Mouse (Mus musculus) neural tube, embryonic 11.5 days (tissue): ENCODE results near the gene Sltm. TPM values are rescaled to one million over a fixed set of nuclear protein-coding genes. Genes with fewer than 3 reads are reported as not detected.

Experiments used
- ATAC-seq: fragments of 200-750 bp; cut with Nextera tagmentation; 2 replicates; pipeline ENCODE4 v1.8.0; 2017; ENCODE audit warnings: moderate number of reproducible peaks, mild to moderate bottlenecking, moderate TSS enrichment, moderate library complexity; ENCODE audit not compliant: insufficient read depth, low FRiP score, low TSS enrichment
- DNase-seq: peaks from one replicate; pipeline ENCODE4 v3.0.0-alpha.2; 2015; ENCODE audit warnings: low spot score
- H3K27ac ChIP-seq: fragments of 300-500 bp; sonication (generic); 2 replicates; pipeline ENCODE4 v1.5.1; 2014; ENCODE audit warnings: low read depth, mild to moderate bottlenecking, low read length
- H3K27me3 ChIP-seq: fragments of 300-500 bp; sonication (generic); 2 replicates; pipeline ENCODE4 v1.6.1; 2014; ENCODE audit warnings: mild to moderate bottlenecking, low read length, mixed read lengths; ENCODE audit not compliant: control insufficient read depth, insufficient read depth
- H3K36me3 ChIP-seq: fragments of 300-500 bp; sonication (generic); 2 replicates; pipeline ENCODE4 v1.6.1; 2014; ENCODE audit warnings: mild to moderate bottlenecking, low read length, moderate library complexity, mixed read lengths; ENCODE audit not compliant: control insufficient read depth, insufficient read depth
- H3K4me1 ChIP-seq: fragments of 300-500 bp; sonication (generic); 2 replicates; pipeline ENCODE4 v1.6.1; 2014; ENCODE audit warnings: low read length, mixed read lengths; ENCODE audit not compliant: control insufficient read depth, insufficient read depth
- H3K4me2 ChIP-seq: fragments of 300-500 bp; sonication (generic); 2 replicates; pipeline ENCODE4 v1.6.1; 2014; ENCODE audit warnings: low read depth, mild to moderate bottlenecking, moderate library complexity
- H3K4me3 ChIP-seq: fragments of 300-500 bp; sonication (generic); 2 replicates; pipeline ENCODE4 v1.5.1; 2014; ENCODE audit warnings: low read depth, low read length
- H3K9ac ChIP-seq: fragments of 300-500 bp; sonication (generic); 2 replicates; pipeline ENCODE4 v1.6.1; 2014; ENCODE audit warnings: mild to moderate bottlenecking, low read length
- H3K9me3 ChIP-seq: fragments of 300-500 bp; sonication (generic); 2 replicates; pipeline ENCODE4 v1.6.1; 2016; ENCODE audit warnings: low read length; ENCODE audit not compliant: control insufficient read depth
- WGBS: fragments of 180-500 bp; shearing (Covaris S2); extraction: QIAGEN DNeasy Blood & Tissue Kit; methylation state at CpG from one replicate; pipeline ENCODE4 v1.1.7; 2014; 5-methylcytosine and 5-hydroxymethylcytosine counted together
- polyA plus RNA-seq: library from polyadenylated mRNA; unstranded; fragments of >200 nt; fragmentation: Nextera tagmentation; extraction: Ambion mirVana; gene quantifications from 2 replicates; pipeline ENCODE4 v1.2.1, GENCODE M21; 2014

Gene Sltm
- polyA plus RNA-seq, 1 experiment from 2014 or later: 63.3 TPM

DNA sequence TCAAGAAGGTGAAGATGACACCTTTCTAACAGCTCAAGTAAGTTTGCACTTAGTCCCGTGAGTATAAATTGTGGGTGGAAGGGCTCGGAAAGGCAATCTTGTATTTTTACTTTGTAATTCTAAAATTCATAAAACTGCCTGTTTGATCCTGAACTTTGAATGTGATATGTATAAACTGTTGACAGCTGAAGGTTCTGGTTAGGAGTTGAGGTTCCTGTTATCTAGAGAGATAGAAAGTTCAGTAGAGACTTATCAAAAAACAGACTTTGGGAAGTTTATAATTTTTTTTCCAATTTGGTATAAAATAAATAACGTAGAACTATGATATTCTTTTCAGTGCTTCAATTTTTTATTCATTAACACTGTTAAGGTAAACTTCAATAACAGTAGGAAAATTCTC is 20.3 kb downstream of the Sltm start:
- no peak overlapping the region for H3K9ac ChIP-seq
- H3K27me3 ChIP-seq: no peaks in the 10 kb centered on the region
- peaks cover 5% of the 10 kb centered on the region; the same call in 1 of the 2 replicates for H3K36me3 ChIP-seq
- no peaks in the 10 kb centered on the region for H3K4me1 ChIP-seq
- no peak overlapping the region for H3K4me2 ChIP-seq
- 96% methylated on average over 3 of the region's 3 CpGs for WGBS
- H3K27ac ChIP-seq: no peak overlapping the region
- H3K4me3 ChIP-seq: no peak overlapping the region
- H3K9me3 ChIP-seq: no peaks in the 10 kb centered on the region
- no peak for ATAC-seq
- no peak for DNase-seq

DNA sequence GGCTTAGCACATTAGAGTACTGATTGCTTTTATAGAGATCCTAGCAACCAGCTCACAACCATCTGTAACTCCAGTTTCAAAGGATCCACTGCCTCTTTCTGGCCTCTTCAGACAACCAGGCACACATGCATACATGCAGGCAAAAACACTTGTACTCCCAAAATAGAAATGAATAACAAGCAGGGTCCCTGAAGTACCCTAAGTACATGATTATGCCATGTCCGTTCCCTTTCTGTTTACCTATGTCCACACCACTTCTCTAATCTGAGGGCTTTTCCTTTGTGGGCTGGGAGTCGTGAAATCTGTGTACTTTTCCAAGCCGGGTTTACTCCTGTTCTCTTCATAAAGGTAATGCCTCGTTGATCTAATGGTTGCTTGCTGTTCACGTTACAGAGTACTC is 25.1 kb downstream of the Sltm start:
- no peak for DNase-seq
- Histone ChIP-seq H3K4me2 (no peak overlapping the region), H3K4me3 (no peak overlapping the region), H3K36me3 (peaks cover 5% of the 10 kb centered on the region; the same call in 1 of the 2 replicates), H3K27me3 (no peaks in the 10 kb centered on the region), H3K9me3 (no peaks in the 10 kb centered on the region), H3K4me1 (no peaks in the 10 kb centered on the region), H3K27ac (no peak overlapping the region), H3K9ac (no peak overlapping the region)
- 94% methylated on average over 5 of the region's 5 CpGs for WGBS
- no peak for ATAC-seq

DNA sequence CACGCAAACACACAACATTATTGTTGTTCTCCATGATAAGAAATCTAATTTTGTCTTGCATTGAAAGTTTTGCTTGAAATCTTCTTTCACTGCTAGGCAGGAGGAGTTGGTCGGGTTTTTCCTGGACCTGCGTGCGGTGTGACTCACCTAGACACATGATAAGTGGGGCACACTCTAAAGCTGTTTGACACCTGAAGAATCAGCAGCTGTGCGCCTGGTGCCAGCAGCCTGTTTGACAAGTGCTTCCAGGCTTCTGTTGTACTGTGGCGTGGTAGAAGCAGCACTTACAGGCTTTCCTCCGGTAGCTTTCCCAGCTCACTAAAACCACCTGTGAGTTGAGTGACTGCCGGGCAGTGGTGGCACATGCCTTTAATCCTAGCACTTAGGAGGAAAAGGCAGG is 27.8 kb downstream of the Sltm start:
- no peak overlapping the region for H3K4me3 ChIP-seq
- no peak overlapping the region for H3K27ac ChIP-seq
- no peaks in the 10 kb centered on the region for H3K27me3 ChIP-seq
- H3K4me2 ChIP-seq: no peak overlapping the region
- DNase-seq: no peak
- no peak for ATAC-seq
- no peaks in the 10 kb centered on the region for H3K4me1 ChIP-seq
- 97% methylated on average over 8 of the region's 8 CpGs for WGBS
- no peaks in the 10 kb centered on the region for H3K9me3 ChIP-seq
- peaks cover 9% of the 10 kb centered on the region for H3K36me3 ChIP-seq
- H3K9ac ChIP-seq: no peak overlapping the region

DNA sequence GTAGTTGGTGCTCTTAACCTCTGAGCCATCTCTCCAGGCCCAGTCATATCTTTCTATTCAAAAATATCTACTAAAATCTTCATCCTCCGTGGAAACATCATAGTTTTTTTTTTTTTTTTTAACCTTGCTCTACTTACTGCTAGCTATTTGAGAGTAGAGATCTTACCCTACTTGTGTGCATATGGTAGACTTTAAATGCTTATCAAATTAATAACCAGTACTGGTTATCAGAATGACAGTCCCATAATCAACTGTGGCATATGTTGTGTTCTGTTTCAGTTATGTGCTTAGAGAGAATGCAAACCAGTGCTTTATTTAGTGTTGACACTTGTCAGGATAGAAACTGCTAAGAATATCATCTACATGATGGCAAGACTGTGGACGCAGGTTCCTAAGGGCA is 35.6 kb downstream of the Sltm start:
- 92% methylated on average over 2 of the region's 2 CpGs for WGBS
- Histone ChIP-seq H3K4me1 (no peaks in the 10 kb centered on the region), H3K4me2 (no peak overlapping the region), H3K27me3 (no peaks in the 10 kb centered on the region), H3K9ac (no peak overlapping the region), H3K9me3 (no peaks in the 10 kb centered on the region), H3K4me3 (no peak overlapping the region), H3K36me3 (peaks cover 6% of the 10 kb centered on the region), H3K27ac (no peak overlapping the region)
- ATAC-seq (no peak), DNase-seq (no peak)

DNA sequence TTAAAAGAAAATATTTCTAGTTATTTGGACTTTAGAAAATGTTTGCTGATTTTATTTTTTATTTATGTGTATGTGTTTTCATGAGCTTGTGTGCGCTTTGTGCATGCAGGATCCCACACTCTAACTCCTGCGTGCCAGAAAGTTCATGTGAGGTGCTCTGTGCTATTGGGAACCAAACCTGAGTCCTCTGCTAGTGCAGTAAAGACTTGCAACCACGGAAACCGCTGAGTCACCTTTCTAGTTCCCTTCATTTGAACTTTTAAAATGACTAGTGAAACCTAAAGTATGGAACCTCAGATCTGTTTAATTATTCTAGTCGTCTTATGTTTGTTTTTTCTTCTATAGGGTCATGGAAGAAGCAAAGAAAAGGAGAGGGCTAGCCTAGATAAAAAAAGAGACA is 38.4 kb downstream of the Sltm start:
- Histone ChIP-seq H3K4me2 (no peak overlapping the region), H3K27me3 (no peaks in the 10 kb centered on the region), H3K9ac (no peak overlapping the region), H3K36me3 (peaks cover 10% of the 10 kb centered on the region), H3K9me3 (no peaks in the 10 kb centered on the region), H3K4me3 (no peak overlapping the region), H3K27ac (no peak overlapping the region), H3K4me1 (no peaks in the 10 kb centered on the region)
- WGBS: 94% methylated on average over 5 of the region's 5 CpGs
- no peak for ATAC-seq
- DNase-seq: no peak

DNA sequence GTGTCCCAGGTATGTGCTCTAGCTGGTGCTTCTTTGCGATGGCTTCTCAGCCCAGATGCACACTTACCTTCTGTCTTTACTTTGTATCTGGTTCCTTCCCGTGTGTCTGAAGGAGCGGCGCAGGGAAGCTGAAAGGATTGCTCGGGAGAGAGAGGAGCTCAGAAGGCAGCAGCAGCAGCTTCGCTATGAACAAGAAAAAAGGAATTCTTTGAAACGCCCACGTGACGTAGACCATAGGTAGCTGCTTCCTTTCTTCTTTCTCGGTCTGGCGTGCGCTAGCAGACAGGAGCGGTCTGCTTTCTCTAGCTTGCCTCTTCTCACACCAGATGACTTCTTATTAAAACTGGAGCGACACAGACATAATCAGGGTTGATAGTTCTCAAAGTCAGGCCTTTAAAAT is 42.1 kb downstream of the Sltm start:
- 94% methylated on average over 14 of the region's 14 CpGs for WGBS
- Histone ChIP-seq H3K4me3 (no peak overlapping the region), H3K9me3 (no peaks in the 10 kb centered on the region), H3K9ac (no peak overlapping the region), H3K4me1 (no peaks in the 10 kb centered on the region), H3K27ac (no peak overlapping the region), H3K36me3 (peaks cover 20% of the 10 kb centered on the region), H3K27me3 (no peaks in the 10 kb centered on the region), H3K4me2 (no peak overlapping the region)
- ATAC-seq (no peak), DNase-seq (no peak)

DNA sequence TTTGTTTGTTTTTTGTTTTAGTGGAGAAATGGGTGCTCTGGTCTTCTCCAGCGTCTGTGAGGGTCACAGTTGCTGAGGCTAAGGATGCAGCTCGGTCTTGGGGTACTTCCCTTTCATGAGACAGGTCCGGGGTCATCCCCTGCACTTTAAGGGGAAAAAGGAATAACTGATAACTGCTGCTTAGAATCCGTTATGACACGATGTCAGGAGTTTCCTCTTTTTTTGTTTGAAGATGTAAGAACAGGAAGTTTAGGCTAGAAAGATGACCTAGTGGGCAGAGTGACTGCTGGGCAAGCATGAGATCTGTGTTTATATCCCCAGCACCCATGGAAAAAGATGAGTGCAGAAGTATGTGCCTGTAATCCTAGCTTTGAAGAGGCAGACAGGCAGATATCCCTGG is 42.6 kb downstream of the Sltm start:
- no peak overlapping the region for H3K4me2 ChIP-seq
- WGBS: 95% methylated on average over 5 of the region's 5 CpGs
- no peak for ATAC-seq
- no peak overlapping the region for H3K27ac ChIP-seq
- H3K4me3 ChIP-seq: no peak overlapping the region
- peaks cover 23% of the 10 kb centered on the region for H3K36me3 ChIP-seq
- H3K9ac ChIP-seq: no peak overlapping the region
- no peaks in the 10 kb centered on the region for H3K9me3 ChIP-seq
- no peak for DNase-seq
- H3K27me3 ChIP-seq: no peaks in the 10 kb centered on the region
- H3K4me1 ChIP-seq: no peaks in the 10 kb centered on the region

DNA sequence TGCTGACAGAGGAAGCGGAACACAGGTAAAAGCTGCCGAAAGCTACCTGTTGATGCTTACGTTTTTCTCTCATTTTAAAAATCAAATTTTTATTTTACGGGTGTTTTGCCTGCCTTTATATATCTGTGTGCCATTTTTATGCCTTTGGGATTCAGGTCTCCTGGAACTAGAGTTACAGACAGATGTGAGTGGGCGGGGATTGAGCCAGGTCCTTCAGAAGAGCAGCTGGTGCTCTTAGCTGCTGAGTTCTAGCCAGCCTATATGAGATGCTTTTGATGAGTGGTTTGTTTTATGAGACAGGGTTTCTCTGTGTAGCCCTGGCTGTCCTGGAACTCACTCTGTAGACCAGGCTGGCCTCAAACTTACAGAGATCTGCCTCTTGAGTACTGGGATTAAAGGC is 44.6 kb downstream of the Sltm start:
- no peak for ATAC-seq
- H3K4me3 ChIP-seq: no peak overlapping the region
- no peaks in the 10 kb centered on the region for H3K9me3 ChIP-seq
- H3K4me1 ChIP-seq: no peaks in the 10 kb centered on the region
- H3K36me3 ChIP-seq: peaks cover 23% of the 10 kb centered on the region
- H3K27me3 ChIP-seq: no peaks in the 10 kb centered on the region
- WGBS: 97% methylated on average over 5 of the region's 5 CpGs
- no peak overlapping the region for H3K9ac ChIP-seq
- no peak overlapping the region for H3K27ac ChIP-seq
- DNase-seq: no peak
- no peak overlapping the region for H3K4me2 ChIP-seq

DNA sequence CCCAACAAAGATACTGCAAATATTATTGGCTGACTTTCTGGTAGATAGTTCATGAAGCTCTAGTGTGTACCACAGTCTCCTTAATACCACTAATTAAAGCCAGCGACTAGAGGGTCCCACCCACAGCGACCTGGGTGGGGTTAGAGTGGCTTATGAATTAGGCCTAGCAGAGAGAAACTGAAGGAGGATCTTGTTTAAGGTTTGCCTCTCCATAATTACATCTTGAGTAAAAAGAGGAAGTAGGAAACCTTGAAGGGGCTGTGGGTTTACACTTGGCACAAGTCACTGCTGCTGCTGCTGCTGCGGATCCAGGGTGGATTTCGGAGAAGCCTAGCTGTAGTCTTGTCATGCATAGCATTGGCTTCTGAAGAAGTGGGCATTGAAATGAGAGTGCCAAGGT is 48.2 kb downstream of the Sltm start:
- Histone ChIP-seq H3K9ac (no peak overlapping the region), H3K27me3 (no peaks in the 10 kb centered on the region), H3K36me3 (peaks cover 15% of the 10 kb centered on the region), H3K4me1 (no peaks in the 10 kb centered on the region), H3K4me3 (no peak overlapping the region), H3K27ac (no peak overlapping the region), H3K9me3 (no peaks in the 10 kb centered on the region), H3K4me2 (no peak overlapping the region)
- DNase-seq (no peak), ATAC-seq (no peak)
- 91% methylated on average over 4 of the region's 4 CpGs for WGBS
